Mouse (Mus musculus) ovary, adult 2 months (tissue): ENCODE measurements around the gene Csnk2b. TPM values are rescaled to one million over a fixed set of nuclear protein-coding genes. Genes with fewer than 3 reads are reported as not detected.

Experiments
- polyA plus RNA-seq: library from polyadenylated mRNA; depleted of rRNA; stranded (reverse); fragments of >200 nt; gene quantifications from 2 replicates; pipeline ENCODE4 v1.2.3, GENCODE M21; 2012; rRNA removed

Gene Csnk2b
- 246 and 449 TPM in 2 replicates for polyA plus RNA-seq

DNA sequence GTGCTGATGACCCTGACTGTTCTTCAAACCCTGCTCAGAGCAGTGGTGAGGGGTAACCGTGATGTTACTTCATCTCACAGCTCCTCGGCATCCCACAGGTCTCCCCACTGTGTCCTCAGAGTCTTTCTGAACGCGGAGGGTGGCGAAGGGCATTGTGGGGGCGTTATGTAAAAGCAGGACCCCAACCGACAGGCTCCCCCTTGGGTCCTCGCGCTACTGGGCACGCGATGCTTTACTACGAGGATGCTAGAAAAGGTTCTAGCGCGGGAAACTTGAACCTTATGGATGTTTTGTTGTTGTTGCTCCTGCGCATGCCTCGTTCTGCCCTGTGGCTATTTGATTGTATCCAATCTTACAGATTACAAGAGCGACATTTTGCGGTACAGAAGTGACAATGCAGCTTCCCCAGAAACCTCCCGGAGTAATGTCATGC, at the start of gene Csnk2b:
Gene Csnk2b, minus strand, starts transcription at position 183 of the 433 bp plus-strand sequence.

DNA sequence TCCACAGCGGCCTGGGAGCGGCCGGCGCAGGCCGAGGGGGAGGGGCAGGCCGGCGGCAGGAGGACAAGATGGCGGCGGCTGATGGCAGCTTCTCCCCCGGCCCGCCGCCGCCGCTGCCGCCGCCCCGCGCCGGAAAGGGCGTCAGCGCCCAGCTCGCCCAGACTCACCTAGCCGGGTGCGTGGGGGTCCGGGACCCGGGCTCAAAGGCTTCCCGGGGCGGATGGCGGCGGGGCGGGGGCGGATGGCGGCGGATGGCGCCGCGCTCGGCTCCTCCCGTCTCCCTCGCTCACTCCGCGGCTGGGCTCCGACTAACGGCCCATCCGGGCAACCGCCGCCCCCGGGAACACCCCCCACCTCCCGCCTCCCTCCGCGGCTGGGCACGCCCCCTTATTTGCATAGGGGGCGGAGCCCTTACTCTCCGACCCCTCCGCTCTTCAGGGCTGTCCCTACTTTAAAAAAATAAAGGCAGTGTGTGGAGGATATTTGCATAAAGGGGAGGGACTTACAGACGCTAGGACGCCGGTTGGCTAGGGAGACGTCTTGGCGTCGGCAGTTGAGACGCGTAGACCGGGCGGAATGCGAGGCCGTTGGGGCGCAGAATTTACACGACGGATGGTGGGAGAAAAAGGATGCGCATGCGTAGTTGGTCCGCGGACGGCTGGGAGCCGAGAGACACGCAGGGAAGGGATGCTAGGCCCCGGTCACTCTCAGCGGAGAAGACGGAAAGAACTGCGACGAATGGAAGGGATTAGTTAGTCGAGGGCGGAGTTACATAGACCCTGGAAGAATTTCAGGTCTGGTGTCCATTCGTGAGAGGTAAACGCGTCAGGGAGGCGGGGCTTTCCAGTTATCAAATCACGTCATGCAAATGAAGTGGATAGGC, 43.0 kb upstream of the Csnk2b start, which contains the start of gene Prrc2a:
Gene Prrc2a, minus strand, starts transcription at position 330 of the 883 bp plus-strand sequence.

DNA sequence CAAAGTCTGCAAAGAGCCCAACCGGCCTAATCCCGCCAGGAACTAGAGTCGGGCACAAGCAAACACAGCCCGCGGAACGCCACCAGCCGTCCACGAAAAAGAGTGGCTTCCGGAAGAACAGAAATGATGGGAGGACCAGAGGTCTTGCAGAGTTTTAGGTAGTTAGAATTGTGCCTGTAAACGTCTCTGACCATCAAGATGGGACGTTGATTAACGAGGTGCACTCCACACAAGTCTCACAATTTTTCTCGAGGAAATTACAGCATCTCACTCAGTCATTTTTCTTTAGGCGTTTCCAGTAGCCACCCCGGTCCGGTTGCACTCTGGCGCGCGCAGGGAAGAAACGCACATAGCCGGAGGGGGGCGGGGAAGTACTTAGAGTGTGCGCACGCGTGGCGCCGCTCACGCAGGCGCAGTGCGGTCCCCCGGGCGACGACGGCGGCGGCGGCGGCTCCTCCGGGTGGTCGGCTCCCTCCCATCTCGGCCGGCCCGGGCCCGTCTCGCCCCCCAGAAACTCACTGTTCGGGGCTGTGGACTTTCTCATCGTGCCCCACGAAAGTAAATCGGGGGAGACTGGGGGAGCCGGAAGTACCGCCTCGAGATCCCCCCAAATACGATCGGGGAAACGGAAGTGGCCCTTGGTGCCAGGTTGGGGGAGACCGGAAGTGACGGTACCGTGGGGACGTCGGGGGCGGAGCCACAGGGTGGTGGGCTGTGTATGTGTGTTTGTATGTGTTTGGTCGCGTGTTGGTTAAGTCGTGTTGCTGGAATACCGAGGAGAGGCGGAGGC, 13.1 kb upstream of the Csnk2b start, which contains the start of gene Bag6:
Gene Bag6, plus strand, starts transcription at position 378 of the 790 bp plus-strand sequence.

DNA sequence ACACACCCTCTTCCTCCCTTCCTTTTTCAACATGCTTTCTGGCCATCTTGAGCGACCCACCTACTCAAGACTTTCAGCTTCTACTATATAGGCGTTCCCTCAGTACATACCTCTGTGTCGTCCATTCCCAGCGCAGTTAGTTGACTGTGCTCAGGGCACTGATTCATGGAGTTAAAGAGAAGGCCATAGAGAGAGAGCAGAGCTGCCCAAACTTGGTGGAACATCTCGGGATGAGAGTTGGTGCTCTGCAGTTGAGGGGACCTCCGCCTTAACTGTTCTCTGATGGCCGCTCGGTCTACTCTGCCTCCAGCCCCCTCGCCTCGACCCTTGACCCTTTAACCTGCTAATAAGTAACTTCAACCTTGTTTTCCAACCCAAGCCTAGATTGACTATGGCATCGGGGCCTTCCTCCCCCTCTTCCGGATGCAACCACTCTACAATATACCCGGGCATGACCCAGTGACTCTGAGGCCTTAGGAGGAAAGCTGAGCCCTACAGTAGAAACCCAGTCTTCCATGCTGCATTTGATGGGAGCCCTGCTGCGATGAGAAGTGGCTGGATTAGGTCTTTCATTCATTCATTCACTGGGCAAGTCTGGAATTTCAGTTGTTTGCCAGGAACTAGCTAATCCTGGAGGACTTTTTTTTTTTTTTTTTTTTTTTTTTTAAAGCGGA, 9.8 kb upstream of the Csnk2b start, which contains the start of gene Apom:
Gene Apom, minus strand, starts transcription at position 551 of the 674 bp plus-strand sequence.

DNA sequence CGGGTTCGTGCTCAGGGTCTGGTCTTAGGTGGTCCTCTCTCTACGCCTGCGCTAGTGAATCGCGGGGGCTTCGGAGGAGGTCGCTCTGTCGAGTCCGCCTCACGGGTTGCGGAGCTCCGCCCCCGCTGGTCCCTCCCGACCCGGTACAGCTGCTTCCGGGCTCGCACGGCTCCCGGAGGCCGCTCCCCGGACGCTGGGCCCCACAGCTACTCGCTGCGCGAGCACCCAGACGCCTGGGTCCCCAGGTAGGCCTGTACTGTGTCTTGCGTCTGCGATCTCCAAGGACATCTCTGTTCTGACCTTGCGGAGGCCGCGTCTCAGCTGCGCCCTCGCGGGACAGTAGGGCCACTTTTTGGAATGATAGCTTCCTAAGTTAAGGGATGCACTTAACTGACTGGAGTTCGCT, 4.4 kb upstream of the Csnk2b start, which contains the start of gene D17H6S53E:
Gene D17H6S53E, plus strand, starts transcription at position 168 of the 406 bp plus-strand sequence.

DNA sequence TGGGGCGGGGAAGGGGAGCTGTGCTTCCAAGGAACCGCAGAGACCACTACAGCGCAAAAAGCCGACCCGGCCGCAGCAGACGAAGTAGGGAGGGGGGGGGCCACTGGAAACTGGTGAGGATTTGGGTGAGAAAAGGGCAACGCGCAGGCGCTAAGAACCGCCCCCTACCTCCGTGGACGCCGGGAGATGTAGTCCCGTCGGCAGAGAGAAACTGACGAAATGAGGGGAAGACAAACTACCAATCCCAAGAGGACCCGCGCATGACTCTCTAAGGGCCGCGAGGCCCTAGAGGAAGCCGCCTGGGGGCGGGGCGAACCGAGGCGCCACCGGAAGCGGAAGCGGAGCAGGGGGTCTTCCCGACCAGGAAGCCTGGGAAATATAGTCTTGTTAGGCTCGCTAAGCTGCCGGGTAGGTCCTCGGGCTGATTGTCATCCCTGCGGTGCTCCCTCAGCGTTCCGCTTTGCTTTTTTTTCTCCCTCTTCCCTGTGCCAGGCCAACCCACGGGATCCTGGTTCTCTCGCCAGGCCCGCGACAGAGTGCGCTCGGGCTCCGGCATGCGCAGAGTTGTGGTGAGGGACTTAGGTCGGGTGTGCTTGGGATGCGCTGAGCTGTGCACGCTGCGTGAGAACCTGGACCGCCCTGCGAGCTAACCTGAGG, 582 bp downstream of the Csnk2b start, which contains the start of gene Gpank1:
Gene Gpank1, plus strand, starts transcription at position 313 of the 657 bp plus-strand sequence.

DNA sequence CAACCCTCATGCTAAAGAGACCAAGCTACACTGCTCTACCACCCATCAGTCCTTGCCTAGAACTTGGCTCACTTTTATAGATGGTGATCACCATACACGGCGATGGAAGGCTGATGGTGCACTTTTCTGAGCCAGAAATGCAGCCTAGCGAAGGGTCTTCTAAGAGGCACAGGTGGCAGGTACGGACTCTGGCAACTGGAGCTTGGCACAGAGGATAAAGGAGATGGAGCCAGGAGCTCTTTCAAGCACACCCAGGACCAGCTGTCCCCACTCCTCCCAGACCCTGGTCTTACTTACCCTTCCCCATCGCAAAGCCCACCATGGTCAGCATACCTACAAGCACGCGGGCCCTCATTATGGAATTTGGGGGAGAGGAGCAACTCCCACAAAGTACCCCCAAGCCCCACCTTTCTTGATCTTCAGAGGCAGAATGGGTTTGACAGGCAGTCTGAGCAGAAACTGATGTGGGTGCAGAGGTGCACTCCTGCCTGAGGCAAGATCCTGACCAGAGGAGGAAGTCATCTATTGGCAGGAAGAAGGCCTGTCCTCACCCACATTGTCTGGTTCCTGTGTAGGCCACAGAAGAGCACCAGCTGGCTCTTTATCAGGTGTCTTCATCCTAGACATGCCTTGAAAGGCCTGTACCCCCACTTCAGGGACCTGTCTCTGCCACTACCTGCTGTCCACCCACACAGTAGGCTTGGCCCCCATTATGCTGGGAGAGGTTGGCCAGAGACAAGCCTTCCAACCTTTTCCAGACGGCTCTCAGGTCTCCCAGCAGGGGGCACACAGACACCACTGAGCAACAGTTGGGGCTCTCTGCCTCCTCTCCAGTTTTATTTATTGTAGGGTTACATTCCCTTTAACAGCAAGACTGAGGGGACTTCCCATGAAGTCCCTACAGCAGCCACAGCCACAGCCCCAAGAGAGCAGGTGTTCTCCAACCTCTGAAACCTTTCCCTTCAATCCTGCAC, 6.5 kb downstream of the Csnk2b start, which contains the start of gene Ly6g5b:
Gene Ly6g5b, minus strand, starts transcription at position 383 of the 974 bp plus-strand sequence.

DNA sequence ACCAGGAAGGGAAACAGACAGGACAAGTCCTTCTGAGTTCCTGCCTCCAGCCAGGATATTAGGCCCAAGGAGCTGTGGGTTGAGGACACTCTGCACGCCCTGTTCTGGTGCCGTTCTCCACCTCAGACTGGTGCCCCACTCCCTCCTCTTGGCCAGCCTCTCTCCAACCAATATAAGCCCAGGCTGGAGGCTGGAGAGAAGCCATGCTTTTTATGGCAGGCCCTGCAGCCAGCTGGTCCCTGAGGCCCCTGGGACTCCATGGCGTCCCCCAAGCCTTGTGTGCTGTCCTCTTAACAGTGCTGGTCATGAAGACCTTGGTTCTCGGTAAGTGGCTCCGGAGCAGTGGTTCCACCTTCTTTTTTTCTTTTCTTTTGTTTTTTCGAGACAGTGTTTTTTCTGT, 13.8 kb downstream of the Csnk2b start, which contains the start of gene Ly6g5c:
Gene Ly6g5c, plus strand, starts transcription at position 183 of the 400 bp plus-strand sequence.

DNA sequence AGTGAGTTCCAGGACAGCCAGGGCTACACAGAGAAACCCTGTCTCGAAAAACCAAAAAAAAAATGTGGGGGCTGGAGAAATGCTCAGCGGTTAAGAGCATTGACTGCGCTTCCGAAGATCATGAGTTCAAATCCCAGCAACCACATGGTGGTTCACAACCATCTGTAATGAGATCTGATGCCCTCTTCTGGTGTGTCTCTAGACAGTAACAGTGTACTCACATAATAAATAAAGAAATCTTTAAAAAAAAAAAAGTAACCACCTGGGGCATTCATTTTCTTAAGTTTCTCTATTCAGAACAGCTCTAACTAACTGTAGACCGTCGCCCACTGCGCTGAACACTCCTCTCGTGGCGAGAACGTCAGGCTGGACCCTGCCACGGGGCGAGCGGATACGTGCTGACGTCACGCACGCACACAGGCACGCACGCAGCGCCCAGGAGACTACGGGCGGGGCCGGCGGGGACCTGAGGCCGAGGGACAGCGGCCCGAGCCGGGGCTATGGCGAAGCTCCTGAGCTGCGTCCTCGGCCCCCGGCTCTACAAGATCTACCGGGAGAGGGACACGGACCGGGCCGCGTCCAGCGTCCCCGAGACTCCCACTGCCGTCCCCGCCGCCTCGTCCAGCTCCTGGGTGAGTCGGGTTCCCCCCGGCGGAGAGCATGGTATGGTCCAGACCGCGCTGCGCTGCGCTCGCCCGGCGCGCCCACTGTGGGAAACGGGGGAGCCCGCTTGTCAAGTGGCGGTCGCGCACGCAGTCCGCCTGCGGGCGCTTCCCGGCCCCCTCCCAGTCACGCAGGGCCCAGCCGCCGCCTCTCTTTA, 32.8 kb downstream of the Csnk2b start, which contains the start of gene Abhd16a:
Gene Abhd16a, plus strand, starts transcription at position 439 of the 820 bp plus-strand sequence.

DNA sequence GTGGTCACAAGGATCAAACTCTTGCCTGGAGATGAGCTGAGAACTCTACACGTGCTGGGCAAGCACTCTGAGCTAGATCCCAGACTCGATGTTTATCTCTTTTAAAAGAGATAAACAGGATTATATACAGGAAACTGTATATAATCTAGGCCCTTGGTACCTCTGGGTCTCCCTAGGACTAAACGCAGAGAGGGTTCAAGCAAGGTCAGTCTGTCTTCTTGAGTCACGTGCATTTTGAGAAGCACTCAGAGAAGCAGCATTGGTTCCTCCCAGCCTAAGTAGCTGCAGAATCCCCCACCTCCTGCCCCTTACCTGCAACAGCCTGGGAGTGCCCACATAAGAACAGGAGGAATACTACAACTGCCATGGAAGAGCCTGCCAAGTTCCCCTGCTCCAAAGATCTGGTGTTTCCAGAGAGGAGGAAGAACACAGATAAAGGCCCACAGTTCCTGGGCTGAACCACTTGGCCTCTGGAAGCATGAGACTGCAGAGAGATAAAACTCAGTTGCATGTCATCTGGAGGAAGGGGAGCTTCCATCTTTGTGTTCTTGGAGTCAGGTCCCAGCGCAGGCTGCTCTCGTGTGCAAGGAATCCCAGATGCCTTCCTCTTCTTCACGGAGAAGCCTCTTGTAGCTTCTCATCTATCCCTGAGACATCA, 36.5 kb downstream of the Csnk2b start, which contains the start of gene Ly6g6f:
Gene Ly6g6f, minus strand, starts transcription at position 403 of the 658 bp plus-strand sequence.

DNA sequence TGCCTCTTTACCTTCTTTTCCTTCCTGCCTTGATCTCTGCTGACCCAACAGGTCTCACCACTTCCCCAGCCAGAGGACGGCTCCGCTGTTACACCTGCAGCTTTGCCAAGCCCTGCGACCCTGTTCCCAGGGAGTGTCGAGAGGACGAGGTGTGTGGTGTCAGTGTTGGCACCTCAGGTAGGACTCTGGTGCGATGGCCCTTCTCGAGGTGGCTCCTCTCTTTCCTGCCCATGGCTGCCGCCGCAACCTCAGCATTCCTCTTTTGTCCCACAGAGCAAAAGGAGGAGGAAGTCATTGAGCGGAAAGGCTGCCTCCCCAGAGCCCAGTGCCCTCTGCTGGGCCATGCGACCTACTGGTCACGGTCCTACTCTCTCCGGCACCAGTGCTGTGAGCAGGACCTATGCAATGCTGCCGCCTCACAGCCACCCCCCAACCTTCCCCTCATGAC, 44.0 kb downstream of the Csnk2b start, which contains the start of gene Ly6g6d:
Gene Ly6g6d, minus strand, starts transcription at position 280 of the 448 bp plus-strand sequence.

DNA sequence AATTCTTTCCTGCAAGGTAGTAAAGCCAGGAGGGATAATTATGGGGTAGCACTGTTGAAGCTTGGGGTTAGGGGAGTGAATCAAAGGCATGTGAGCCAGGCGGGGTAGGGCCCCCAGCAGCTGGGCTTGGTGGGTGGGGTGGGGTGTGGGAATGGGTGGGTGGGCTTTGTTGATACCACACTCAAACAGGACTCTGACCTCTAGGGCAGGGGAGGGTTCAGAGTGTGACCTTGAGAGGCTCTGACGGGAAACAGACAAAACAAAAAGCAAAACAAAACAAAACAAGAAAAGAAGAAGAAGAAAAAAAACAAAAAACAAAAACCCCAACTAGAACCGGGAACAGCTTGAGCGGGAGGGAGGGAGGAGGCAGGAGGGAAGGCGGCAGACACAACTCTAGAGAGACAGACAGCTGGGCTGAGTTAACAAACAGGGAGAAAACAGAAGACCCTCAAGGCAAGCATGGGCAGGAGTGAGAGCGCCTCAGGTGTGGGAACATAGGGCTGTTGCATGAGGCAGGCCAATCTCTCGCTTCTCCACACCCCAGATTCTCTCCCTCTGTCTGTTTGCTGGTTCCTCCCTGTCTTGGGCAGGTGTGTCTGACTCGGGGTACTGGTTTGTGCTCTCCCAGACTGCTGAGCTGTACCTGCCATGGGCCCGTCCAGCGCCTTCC, 45.2 kb downstream of the Csnk2b start, which contains the start of gene Ly6g6e:
Gene Ly6g6e, plus strand, starts transcription at position 396 of the 670 bp plus-strand sequence.

Other genes with a start within 250 kb of the Csnk2b start
- gene Zbtb12, start 242.6 kb downstream of the Csnk2b start, polyA plus RNA-seq: 31.4 and 37.2 TPM in 2 replicates
- 0.06 TPM in 1 of 2 replicates, not detected in the other for gene Gm20547, start 240.0 kb downstream of the Csnk2b start, polyA plus RNA-seq
- gene C2, start 223.8 kb downstream of the Csnk2b start, polyA plus RNA-seq: 44.6 and 48.4 TPM in 2 replicates
- gene Ehmt2, start 223.6 kb downstream of the Csnk2b start, polyA plus RNA-seq: 397 and 463 TPM in 2 replicates
- gene Slc44a4, start 207.6 kb downstream of the Csnk2b start, polyA plus RNA-seq: 10.4 and 10.5 TPM in 2 replicates
- gene Neu1, start 190.8 kb downstream of the Csnk2b start, polyA plus RNA-seq: 41.7 and 43.1 TPM in 2 replicates
- gene Hspa1b, start 162.8 kb downstream of the Csnk2b start, polyA plus RNA-seq: 132 and 153 TPM in 2 replicates
- gene Gm20481, start 152.1 kb downstream of the Csnk2b start, polyA plus RNA-seq: 1.1 TPM in 1 of 2 replicates, not detected in the other
- gene Hspa1a, start 149.9 kb downstream of the Csnk2b start, polyA plus RNA-seq: 71.2 and 74.4 TPM in 2 replicates
- gene Hspa1l, start 149.3 kb downstream of the Csnk2b start, polyA plus RNA-seq: 0.28 and 0.47 TPM in 2 replicates
- 107 and 128 TPM in 2 replicates for gene Lsm2, start 140.2 kb downstream of the Csnk2b start, polyA plus RNA-seq
- 349 and 387 TPM in 2 replicates for gene Vars, start 121.1 kb downstream of the Csnk2b start, polyA plus RNA-seq
- gene Vwa7, start 105.5 kb downstream of the Csnk2b start, polyA plus RNA-seq: 1.6 and 1.7 TPM in 2 replicates
- 2.2 and 3.1 TPM in 2 replicates for gene Sapcd1, start 94.0 kb downstream of the Csnk2b start, polyA plus RNA-seq
- 2.8 and 3.2 TPM in 2 replicates for gene Msh5, start 75.3 kb downstream of the Csnk2b start, polyA plus RNA-seq
- gene Clic1, start 72.1 kb downstream of the Csnk2b start, polyA plus RNA-seq: 134 and 150 TPM in 2 replicates
- 113 and 116 TPM in 2 replicates for gene Ddah2, start 63.0 kb downstream of the Csnk2b start, polyA plus RNA-seq
- not detected in 2 replicates for gene Ly6g6c, start 56.7 kb downstream of the Csnk2b start, polyA plus RNA-seq
- 0.25 and 0.36 TPM in 2 replicates for gene Mpig6b, start 55.9 kb downstream of the Csnk2b start, polyA plus RNA-seq
- gene Ly6g6e, start 45.2 kb downstream of the Csnk2b start, polyA plus RNA-seq: 13.7 and 17.0 TPM in 2 replicates
- gene Ly6g6d, start 44.0 kb downstream of the Csnk2b start, polyA plus RNA-seq: 7.4 and 8.5 TPM in 2 replicates
- not detected in 2 replicates for gene Ly6g6f, start 36.4 kb downstream of the Csnk2b start, polyA plus RNA-seq
- gene Abhd16a, start 32.8 kb downstream of the Csnk2b start, polyA plus RNA-seq: 223 and 260 TPM in 2 replicates
- gene Ly6g5c, start 13.8 kb downstream of the Csnk2b start, polyA plus RNA-seq: not detected in 2 replicates
- 1.5 and 2.3 TPM in 2 replicates for gene Ly6g5b, start 6.6 kb downstream of the Csnk2b start, polyA plus RNA-seq
- 17.4 and 20.2 TPM in 2 replicates for gene Gpank1, start 598 bp downstream of the Csnk2b start, polyA plus RNA-seq
- gene D17H6S53E, start 4.3 kb upstream of the Csnk2b start, polyA plus RNA-seq: 7.9 and 13.4 TPM in 2 replicates
- gene Apom, start 10.0 kb upstream of the Csnk2b start, polyA plus RNA-seq: 0.16 and 0.37 TPM in 2 replicates
- 379 and 401 TPM in 2 replicates for gene Bag6, start 13.1 kb upstream of the Csnk2b start, polyA plus RNA-seq
- 592 and 637 TPM in 2 replicates for gene Prrc2a, start 42.8 kb upstream of the Csnk2b start, polyA plus RNA-seq
- gene Aif1, start 54.0 kb upstream of the Csnk2b start, polyA plus RNA-seq: 1.4 and 1.9 TPM in 2 replicates
- gene Lst1, start 66.4 kb upstream of the Csnk2b start, polyA plus RNA-seq: 15.6 and 19.9 TPM in 2 replicates
- 4.6 and 6.7 TPM in 2 replicates for gene Ltb, start 72.4 kb upstream of the Csnk2b start, polyA plus RNA-seq
- 0.62 and 0.77 TPM in 2 replicates for gene Tnf, start 80.0 kb upstream of the Csnk2b start, polyA plus RNA-seq
- gene Lta, start 83.3 kb upstream of the Csnk2b start, polyA plus RNA-seq: 0.16 and 0.36 TPM in 2 replicates
- not detected in 2 replicates for gene Gm16181, start 98.8 kb upstream of the Csnk2b start, polyA plus RNA-seq
- gene Atp6v1g2, start 111.6 kb upstream of the Csnk2b start, polyA plus RNA-seq: 6.9 and 13.4 TPM in 2 replicates
- 42.9 and 64.2 TPM in 2 replicates for gene Nfkbil1, start 113.7 kb upstream of the Csnk2b start, polyA plus RNA-seq
- gene Ddx39b, start 119.7 kb upstream of the Csnk2b start, polyA plus RNA-seq: 360 and 468 TPM in 2 replicates
- 422 and 558 TPM in 2 replicates for gene H2-D1, start 140.7 kb upstream of the Csnk2b start, polyA plus RNA-seq
- not detected in 2 replicates for gene H2-Q1, start 198.4 kb upstream of the Csnk2b start, polyA plus RNA-seq
- gene H2-Q2, start 220.2 kb upstream of the Csnk2b start, polyA plus RNA-seq: 1.3 and 2.0 TPM in 2 replicates